In genomic region chr17:80205657-80206056, GRCm38 (mm10) we compare ENCODE assay signal across 8 mouse cellular contexts. TPM values are rescaled to one million over a fixed set of nuclear protein-coding genes. Genes with fewer than 3 reads are reported as not detected.
DNase-seq lines count a peak whose midpoint lies in the region; ATAC-seq lines count a peak whose summit lies in the region.

No protein-coding gene starts in this region.

- 10% methylated on average over 5 of the region's 5 CpGs for WGBS in heart, embryonic 14.5 days
- 33% methylated on average over 5 of the region's 5 CpGs for WGBS in hindbrain, embryonic 12.5 days
- WGBS in midbrain, embryonic 12.5 days, result 36% methylated on average over 5 of the region's 5 CpGs

- peaks cover 50% of the 10 kb centered on the region for H3K36me3 ChIP-seq in heart, embryonic 14.5 days (ENCODE audit: control insufficient read depth, insufficient read depth, low read length)
- peaks cover 31% of the 10 kb centered on the region for H3K36me3 ChIP-seq in hindbrain, embryonic 12.5 days
- peaks cover 39% of the 10 kb centered on the region for H3K36me3 ChIP-seq in midbrain, embryonic 12.5 days

- no peak for ATAC-seq in heart, embryonic 14.5 days (ENCODE audit: insufficient number of reproducible peaks, insufficient read depth, low FRiP score, low read depth)
- ATAC-seq in hindbrain, embryonic 12.5 days (ENCODE audit: low FRiP score), result no peak
- ATAC-seq in midbrain, embryonic 12.5 days (ENCODE audit: low FRiP score, low read depth), result no peak

- intact Hi-C loops in heart, postnatal 14 days (cut with DNase I), result no loop called here

- H3K9ac ChIP-seq in heart, embryonic 14.5 days (ENCODE audit: low read length), result peak overlapping the region; percentile 98
- peak overlapping the region; percentile 97 for H3K9ac ChIP-seq in hindbrain, embryonic 12.5 days
- peak overlapping the region; percentile 98 for H3K9ac ChIP-seq in midbrain, embryonic 12.5 days (replicated peaks)

- H3K27ac ChIP-seq in heart, embryonic 14.5 days (replicated peaks in 1 of 2; ENCODE audit: control insufficient read depth in 1 of 2, insufficient read depth in 1 of 2, low read depth in 2 of 2, low read length in 2 of 2), result peak overlapping the region in 1 of 2 experiments; percentile 99; a peak in 1 of 4 replicates
- 0 out of 2 replicates have a peak overlapping the region, but pooled peaks have one; percentile 99 for H3K27ac ChIP-seq in hindbrain, embryonic 12.5 days
- H3K27ac ChIP-seq in midbrain, embryonic 12.5 days (replicated peaks), result peak overlapping the region; percentile 99

- H3K4me2 ChIP-seq in heart, embryonic 14.5 days (ENCODE audit: low read length), result peak overlapping the region; percentile 87
- H3K4me2 ChIP-seq in hindbrain, embryonic 12.5 days (replicated peaks), result peak overlapping the region; percentile 87
- H3K4me2 ChIP-seq in midbrain, embryonic 12.5 days (replicated peaks), result peak overlapping the region; percentile 83

- H3K4me3 ChIP-seq in heart, embryonic 14.5 days (ENCODE audit: control insufficient read depth in 1 of 2, insufficient read depth in 1 of 2, low read depth in 1 of 2, low read length in 2 of 2), result peak overlapping the region; percentile 83 to 93
- H3K4me3 ChIP-seq in hindbrain, embryonic 12.5 days, result peak overlapping the region; percentile 87
- peak overlapping the region; percentile 90 for H3K4me3 ChIP-seq in midbrain, embryonic 12.5 days

- H3K9me3 ChIP-seq in heart, embryonic 14.5 days (ENCODE audit: control insufficient read depth, low read length), result no peaks in the 10 kb centered on the region
- H3K9me3 ChIP-seq in hindbrain, embryonic 12.5 days (replicated peaks), result no peaks in the 10 kb centered on the region
- no peaks in the 10 kb centered on the region for H3K9me3 ChIP-seq in midbrain, embryonic 12.5 days

- DNase-seq in heart, postnatal 14 days, result no peak
- DNase-seq in MN1 (ENCODE audit: low spot score), result peak; percentile 49
- no peak for DNase-seq in thymus, adult 18-20 months
- DNase-seq in thymus, postnatal 25 days, result no peak
- no peak for DNase-seq in thymus, postnatal 4 days

- H3K4me1 ChIP-seq in heart, embryonic 14.5 days (ENCODE audit: control insufficient read depth in 2 of 2, insufficient read depth in 2 of 2, low read length in 2 of 2), result peaks cover 0 to 4% of the 10 kb centered on the region in 2 experiments; a peak in 1 of 4 replicates
- H3K4me1 ChIP-seq in hindbrain, embryonic 12.5 days, result peaks cover 11% of the 10 kb centered on the region; the same call in 1 of the 2 replicates
- H3K4me1 ChIP-seq in midbrain, embryonic 12.5 days, result peaks cover 14% of the 10 kb centered on the region

- no peaks in the 10 kb centered on the region for H3K27me3 ChIP-seq in heart, embryonic 14.5 days (ENCODE audit: control insufficient read depth, insufficient read depth, low read length)
- H3K27me3 ChIP-seq in hindbrain, embryonic 12.5 days, result no peaks in the 10 kb centered on the region
- H3K27me3 ChIP-seq in midbrain, embryonic 12.5 days, result no peaks in the 10 kb centered on the region

RNA-seq across cellular contexts. Expression of gene Srsf7, which starts 1.4 kb away (rescaled TPM):
- polyA plus RNA-seq in heart, embryonic 14.5 days (2014; fragmentation: Nextera tagmentation; extraction: Ambion mirVana), result 275 and 276 TPM in 2 replicates
- 10 to 100 TPM; 42.8 to 51.6 TPM for total RNA-seq in heart, postnatal 14 days (2021)
- 592 and 633 TPM in 2 replicates for polyA plus RNA-seq in hindbrain, embryonic 12.5 days (2016; fragmentation: Nextera tagmentation; extraction: Ambion mirVana)
- 688 TPM in 2 replicates for polyA plus RNA-seq in midbrain, embryonic 12.5 days (2016; fragmentation: Nextera tagmentation; extraction: Ambion mirVana)

RNA-seq across cellular contexts. Expression of gene Ttc39d, which starts 1.6 kb away (rescaled TPM):
- polyA plus RNA-seq in heart, embryonic 14.5 days (2014; fragmentation: Nextera tagmentation; extraction: Ambion mirVana), result 0.11 and 0.16 TPM in 2 replicates
- total RNA-seq in heart, postnatal 14 days (2021), result under 1 TPM in 1 of 2 experiments, not detected in 1; 0.07 TPM
- 0.14 and 0.30 TPM in 2 replicates for polyA plus RNA-seq in hindbrain, embryonic 12.5 days (2016; fragmentation: Nextera tagmentation; extraction: Ambion mirVana)
- polyA plus RNA-seq in midbrain, embryonic 12.5 days (2016; fragmentation: Nextera tagmentation; extraction: Ambion mirVana), result 0.14 and 0.30 TPM in 2 replicates

RNA-seq across cellular contexts. Expression of gene Gemin6, which starts 18.6 kb away (rescaled TPM):
- 23.5 and 27.0 TPM in 2 replicates for polyA plus RNA-seq in heart, embryonic 14.5 days (2014; fragmentation: Nextera tagmentation; extraction: Ambion mirVana)
- total RNA-seq in heart, postnatal 14 days (2021), result 1 to 10 TPM; 3.1 to 3.3 TPM
- polyA plus RNA-seq in hindbrain, embryonic 12.5 days (2016; fragmentation: Nextera tagmentation; extraction: Ambion mirVana), result 23.2 and 25.6 TPM in 2 replicates
- polyA plus RNA-seq in midbrain, embryonic 12.5 days (2016; fragmentation: Nextera tagmentation; extraction: Ambion mirVana), result 31.6 and 33.1 TPM in 2 replicates
